Mouse (Mus musculus) cerebellum, adult 2 months (tissue): ENCODE measurements at regions not wholly inside any gene's neighbourhood (a gene's known extent, or its start where the extent isn't known, plus 50 kb on each side); places are given as distances from the start of the nearest gene placed in this dataset.

Experiments used
- CTCF ChIP-seq: fragments of 200-500 bp; IDR thresholded peaks from 2 replicates; pipeline ENCODE4 v1.5.1; 2011; ENCODE audit warnings: low read depth, mild to moderate bottlenecking, control low read depth, low read length, moderate library complexity, borderline replicate concordance; ENCODE audit not compliant: insufficient read depth
- POLR2A ChIP-seq: fragments of 200-500 bp; IDR thresholded peaks from 2 replicates; pipeline ENCODE4 v1.6.1; 2011; ENCODE audit warnings: low read length, control low read depth, borderline replicate concordance; ENCODE audit not compliant: insufficient read depth

DNA sequence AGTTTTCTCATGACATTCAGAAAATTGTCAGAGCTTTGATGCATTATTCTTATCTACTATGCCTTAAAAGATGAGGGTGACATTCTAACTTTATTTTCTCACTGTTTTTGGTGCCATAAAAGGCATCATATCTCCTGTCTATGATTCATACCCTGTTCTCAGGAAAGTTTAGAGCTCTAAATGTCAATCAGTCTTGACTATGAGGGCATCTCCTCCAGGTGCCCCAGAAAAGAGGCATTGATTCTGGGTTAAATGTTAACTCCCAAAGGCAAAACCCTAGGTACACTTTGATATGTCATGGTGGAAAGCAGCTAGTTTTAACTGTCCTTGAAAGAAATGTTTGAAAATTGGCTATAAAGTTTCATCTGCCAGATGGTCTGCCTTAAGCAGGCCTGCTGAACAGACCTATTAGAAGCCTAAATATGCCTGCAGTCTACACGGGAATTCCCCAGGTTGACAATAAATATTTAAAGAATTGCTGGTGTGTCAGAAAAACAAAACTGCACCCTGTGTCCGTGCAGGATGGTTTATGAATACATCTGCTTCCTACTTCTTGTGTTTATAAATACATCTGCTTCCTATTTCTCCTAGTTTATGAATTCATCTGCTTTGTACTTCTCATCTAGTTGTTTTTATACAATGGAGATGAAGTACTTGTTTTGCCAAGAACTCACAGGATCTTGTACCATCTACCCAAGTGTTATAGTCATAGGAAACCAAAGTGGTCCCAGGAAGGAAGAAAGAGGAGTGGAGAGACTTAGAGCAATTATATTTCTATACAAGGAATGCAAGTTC is 172.3 kb downstream of the Snca start:
- TF ChIP-seq CTCF (no peak), POLR2A (no peak)
